Mouse (Mus musculus) C2C12 (cell line): Measurements from ENCODE around the gene Gtf2h1.

Source experiments
- CEBPB ChIP-seq: IDR thresholded peaks from one replicate; pipeline ENCODE4 v1.6.1; 2011; ENCODE audit warnings: low read depth, mild to moderate bottlenecking, control low read depth, moderate library complexity
- CTCF ChIP-seq: IDR thresholded peaks from one replicate; pipeline ENCODE4 v1.5.1; 2011; ENCODE audit not compliant: control insufficient read depth, insufficient read depth, insufficient read length
- MAX ChIP-seq: IDR thresholded peaks from one replicate; pipeline ENCODE4 v1.6.1; 2011; ENCODE audit warnings: mild to moderate bottlenecking, control low read depth
- MYOG ChIP-seq: IDR thresholded peaks from one replicate; pipeline ENCODE4 v1.6.1; 2011; ENCODE audit not compliant: control insufficient read depth, insufficient read length; ENCODE audit errors: extremely low read depth

GRCm38 (mm10) chr7:46851026-46851425 is 55.1 kb downstream of the Gtf2h1 start:
- TF ChIP-seq CTCF: no peak
- TF ChIP-seq MAX: no peak
- TF ChIP-seq CEBPB: no peak
- no peak for TF ChIP-seq MYOG
